Mouse (Mus musculus) stomach, postnatal 0 days (tissue): ENCODE data around the gene Sprn. TPM values are rescaled to one million over a fixed set of nuclear protein-coding genes. Genes with fewer than 3 reads are reported as not detected.
A peak's percentile ranks its signal among the peaks of the same experiment; 100 is the strongest.

ENCODE experiments used
- ATAC-seq: fragments of 200-750 bp; cut with Nextera tagmentation; 2 replicates; pipeline ENCODE4 v1.8.0; 2017; ENCODE audit not compliant: low FRiP score, low TSS enrichment
- DNase-seq: peaks from one replicate; pipeline ENCODE4 v3.0.0-alpha.2; 2016; ENCODE audit warnings: low spot score
- H3K27ac ChIP-seq: fragments of 300-500 bp; sonication (generic); replicated peaks from 2 replicates; pipeline ENCODE4 v1.5.1; 2014; ENCODE audit warnings: mild to moderate bottlenecking, control low read depth
- H3K27me3 ChIP-seq: fragments of 300-500 bp; sonication (generic); 2 replicates; pipeline ENCODE4 v1.6.1; 2014; ENCODE audit warnings: low read length; ENCODE audit not compliant: control insufficient read depth, insufficient read depth
- H3K36me3 ChIP-seq: fragments of 300-500 bp; sonication (generic); 2 replicates; pipeline ENCODE4 v1.6.1; 2014; ENCODE audit warnings: low read length, mixed read lengths; ENCODE audit not compliant: control insufficient read depth, insufficient read depth
- H3K4me1 ChIP-seq: fragments of 300-500 bp; sonication (generic); replicated peaks from 2 replicates; pipeline ENCODE4 v1.6.1; 2014; ENCODE audit warnings: antibody characterized with exemption; ENCODE audit not compliant: control insufficient read depth, insufficient read depth
- H3K4me2 ChIP-seq: fragments of 300-500 bp; sonication (generic); replicated peaks from 2 replicates; pipeline ENCODE4 v1.6.1; 2014; ENCODE audit warnings: low read depth, mild to moderate bottlenecking, control low read depth, moderate library complexity
- H3K4me3 ChIP-seq: fragments of 300-500 bp; sonication (generic); 2 replicates; pipeline ENCODE4 v1.5.1; 2014; ENCODE audit warnings: low read depth, low read length, control low read depth
- H3K9ac ChIP-seq: fragments of 300-500 bp; sonication (generic); 2 replicates; pipeline ENCODE4 v1.6.1; 2014; ENCODE audit warnings: mild to moderate bottlenecking, low read length, control low read depth, mixed read lengths
- H3K9me3 ChIP-seq: fragments of 300-500 bp; sonication (generic); 2 replicates; pipeline ENCODE4 v1.6.1; 2016; ENCODE audit warnings: low read length; ENCODE audit not compliant: control insufficient read depth
- CTCF ChIP-seq: IDR thresholded peaks from 2 replicates; pipeline ENCODE4 v1.5.1; 2016; ENCODE audit warnings: antibody characterized with exemption, low read depth, mild to moderate bottlenecking, moderate library complexity
- EP300 ChIP-seq: optimal IDR thresholded peaks from 2 replicates; pipeline ENCODE3; 2016; ENCODE audit warnings: antibody characterized with exemption
- WGBS: fragments of 180-500 bp; shearing (Covaris S2); extraction: QIAGEN DNeasy Blood & Tissue Kit; methylation state at CpG from one replicate; pipeline ENCODE4 v1.1.7; 2014; 5-methylcytosine and 5-hydroxymethylcytosine counted together
- polyA plus RNA-seq: library from polyadenylated mRNA; unstranded; fragments of >200 nt; fragmentation: Nextera tagmentation; extraction: Ambion mirVana; gene quantifications from 2 replicates; pipeline ENCODE4 v1.2.1, GENCODE M21; 2015

Gene Sprn
- polyA plus RNA-seq, 1 experiment from 2014 or later: 0.90 TPM

- Histone ChIP-seq H3K4me2 (no peak overlapping the region), H3K9ac (no peak overlapping the region), H3K9me3 (no peaks in the 10 kb centered on the region), H3K4me3 (no peak overlapping the region), H3K36me3 (no peaks in the 10 kb centered on the region), H3K27ac (no peak overlapping the region), H3K27me3 (no peaks in the 10 kb centered on the region), H3K4me1 (no peaks in the 10 kb centered on the region)
- 80% methylated on average over 1 of the region's 1 CpGs for WGBS
- DNase-seq: no peak
- ATAC-seq: no peak
- no peak for TF ChIP-seq CTCF
- no peak for TF ChIP-seq EP300
These were observed 35.8 kb upstream of the Sprn start for GRCm38 (mm10) chr7:140190435-140190834.

GRCm38 (mm10) chr7:140188391-140189328, 34.0 kb upstream of the Sprn start:
- Histone ChIP-seq H3K27me3 (no peaks in the 10 kb centered on the region), H3K36me3 (no peaks in the 10 kb centered on the region), H3K4me2 (no peak overlapping the region), H3K9ac (no peak overlapping the region), H3K27ac (no peak overlapping the region), H3K4me1 (no peaks in the 10 kb centered on the region), H3K9me3 (no peaks in the 10 kb centered on the region), H3K4me3 (no peak overlapping the region)
- ATAC-seq: no peak
- WGBS: 59% methylated on average over 4 of the region's 4 CpGs
- no peak for DNase-seq
- TF ChIP-seq EP300: no peak
- TF ChIP-seq CTCF: peak; percentile 63

GRCm38 (mm10) chr7:140187721-140188390, 33.2 kb upstream of the Sprn start:
- TF ChIP-seq CTCF: no peak
- TF ChIP-seq EP300: no peak
- DNase-seq (no peak), ATAC-seq (no peak)
- H3K9me3 ChIP-seq: no peaks in the 10 kb centered on the region
- H3K4me1 ChIP-seq: no peaks in the 10 kb centered on the region
- no peaks in the 10 kb centered on the region for H3K36me3 ChIP-seq
- no peak overlapping the region for H3K4me2 ChIP-seq
- WGBS: 84% methylated on average over 7 of the region's 7 CpGs
- H3K27ac ChIP-seq: no peak overlapping the region
- H3K9ac ChIP-seq: no peak overlapping the region
- H3K4me3 ChIP-seq: no peak overlapping the region
- no peaks in the 10 kb centered on the region for H3K27me3 ChIP-seq

GRCm38 (mm10) chr7:140186646-140187620, 32.3 kb upstream of the Sprn start:
- TF ChIP-seq EP300: no peak
- TF ChIP-seq CTCF: peak; percentile 65
- no peak for ATAC-seq
- Histone ChIP-seq H3K4me3 (no peak overlapping the region), H3K4me1 (no peaks in the 10 kb centered on the region), H3K9ac (no peak overlapping the region), H3K36me3 (no peaks in the 10 kb centered on the region), H3K9me3 (no peaks in the 10 kb centered on the region), H3K27me3 (no peaks in the 10 kb centered on the region), H3K4me2 (no peak overlapping the region), H3K27ac (no peak overlapping the region)
- 66% methylated on average over 18 of the region's 18 CpGs for WGBS
- peak; percentile 30 for DNase-seq

GRCm38 (mm10) chr7:140184206-140184605, 29.5 kb upstream of the Sprn start:
- 84% methylated on average over 4 of the region's 4 CpGs for WGBS
- no peaks in the 10 kb centered on the region for H3K36me3 ChIP-seq
- no peak for DNase-seq
- no peaks in the 10 kb centered on the region for H3K9me3 ChIP-seq
- no peak for ATAC-seq
- H3K27ac ChIP-seq: no peak overlapping the region
- H3K27me3 ChIP-seq: no peaks in the 10 kb centered on the region
- no peaks in the 10 kb centered on the region for H3K4me1 ChIP-seq
- H3K9ac ChIP-seq: no peak overlapping the region
- H3K4me2 ChIP-seq: no peak overlapping the region
- H3K4me3 ChIP-seq: no peak overlapping the region
- TF ChIP-seq CTCF: no peak
- no peak for TF ChIP-seq EP300
